Mouse (Mus musculus): ENCODE measurements around the gene Trmt44. TPM values are rescaled to one million over a fixed set of nuclear protein-coding genes. Genes with fewer than 3 reads are reported as not detected.

The Trmt44 gene
- polyA plus RNA-seq, 1 experiment from 2014 or later: 7.3 TPM

DNA sequence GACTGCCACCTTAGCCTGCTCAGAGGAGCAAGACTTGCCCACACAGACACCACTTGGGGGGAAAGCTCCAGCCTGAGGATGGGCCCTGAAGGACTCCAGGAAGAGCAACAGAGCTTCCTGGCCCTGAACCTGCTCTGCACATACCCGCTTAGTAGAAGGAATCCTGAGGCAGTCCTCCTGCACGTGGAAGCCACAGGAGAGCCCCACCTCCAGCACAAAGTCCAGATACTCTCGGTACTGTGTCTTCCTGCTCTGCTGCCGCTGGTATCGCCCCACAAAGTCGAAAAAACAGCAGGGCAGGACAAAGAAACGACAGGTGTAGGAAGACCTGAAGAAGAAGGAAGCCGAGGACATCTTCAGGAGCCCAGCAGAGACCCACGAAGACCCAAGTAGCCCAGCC is 9.7 kb downstream of the Trmt44 start:
- Histone ChIP-seq H3K4me1 (ENCODE audit: control insufficient read depth, insufficient read depth, low read length) (no peaks in the 10 kb centered on the region), H3K9ac (replicated peaks; ENCODE audit: low read length) (no peak overlapping the region), H3K36me3 (ENCODE audit: control insufficient read depth, insufficient read depth, low read length) (peaks cover 91% of the 10 kb centered on the region), H3K4me3 (replicated peaks; ENCODE audit: low read depth, low read length) (no peak overlapping the region), H3K27ac (replicated peaks; ENCODE audit: low read depth, low read length) (no peak overlapping the region), H3K4me2 (ENCODE audit: low read length) (no peak overlapping the region), H3K27me3 (ENCODE audit: control insufficient read depth, insufficient read depth, low read length) (no peaks in the 10 kb centered on the region), H3K9me3 (ENCODE audit: control insufficient read depth, low read length) (no peaks in the 10 kb centered on the region)
- no peak for DNase-seq
- ATAC-seq (ENCODE audit: low FRiP score, low TSS enrichment): no peak
- WGBS: 92% methylated on average over 9 of the region's 9 CpGs

GRCm38 (mm10) chr5:35563449-35563848 is 11.4 kb downstream of the Trmt44 start:
- H3K4me1 ChIP-seq (ENCODE audit: control insufficient read depth, insufficient read depth, low read length): no peaks in the 10 kb centered on the region
- H3K4me3 ChIP-seq (replicated peaks; ENCODE audit: low read depth, low read length): no peak overlapping the region
- no peak for ATAC-seq (ENCODE audit: low FRiP score, low TSS enrichment)
- H3K9ac ChIP-seq (replicated peaks; ENCODE audit: low read length): no peak overlapping the region
- H3K9me3 ChIP-seq (ENCODE audit: control insufficient read depth, low read length): no peaks in the 10 kb centered on the region
- H3K36me3 ChIP-seq (ENCODE audit: control insufficient read depth, insufficient read depth, low read length): peaks cover 89% of the 10 kb centered on the region
- peak; percentile 80 for DNase-seq
- no peaks in the 10 kb centered on the region for H3K27me3 ChIP-seq (ENCODE audit: control insufficient read depth, insufficient read depth, low read length)
- 0% methylated on average over 1 of the region's 1 CpGs for WGBS
- no peak overlapping the region for H3K27ac ChIP-seq (replicated peaks; ENCODE audit: low read depth, low read length)
- no peak overlapping the region for H3K4me2 ChIP-seq (ENCODE audit: low read length)

GRCm38 (mm10) chr5:35562616-35563015 is 12.3 kb downstream of the Trmt44 start:
- Histone ChIP-seq H3K4me3 (replicated peaks; ENCODE audit: low read depth, low read length) (no peak overlapping the region), H3K27me3 (ENCODE audit: control insufficient read depth, insufficient read depth, low read length) (no peaks in the 10 kb centered on the region), H3K36me3 (ENCODE audit: control insufficient read depth, insufficient read depth, low read length) (peaks cover 86% of the 10 kb centered on the region), H3K4me2 (ENCODE audit: low read length) (no peak overlapping the region), H3K9me3 (ENCODE audit: control insufficient read depth, low read length) (no peaks in the 10 kb centered on the region), H3K4me1 (ENCODE audit: control insufficient read depth, insufficient read depth, low read length) (no peaks in the 10 kb centered on the region), H3K27ac (replicated peaks; ENCODE audit: low read depth, low read length) (no peak overlapping the region), H3K9ac (replicated peaks; ENCODE audit: low read length) (no peak overlapping the region)
- ATAC-seq (ENCODE audit: low FRiP score, low TSS enrichment) (no peak), DNase-seq (no peak)
- 96% methylated on average over 2 of the region's 2 CpGs for WGBS

GRCm38 (mm10) chr5:35559447-35559846 is 15.4 kb downstream of the Trmt44 start:
- Histone ChIP-seq H3K4me2 (ENCODE audit: low read length) (no peak overlapping the region), H3K27ac (replicated peaks; ENCODE audit: low read depth, low read length) (no peak overlapping the region), H3K36me3 (ENCODE audit: control insufficient read depth, insufficient read depth, low read length) (peaks cover 81% of the 10 kb centered on the region), H3K9me3 (ENCODE audit: control insufficient read depth, low read length) (no peaks in the 10 kb centered on the region), H3K4me1 (ENCODE audit: control insufficient read depth, insufficient read depth, low read length) (no peaks in the 10 kb centered on the region), H3K27me3 (ENCODE audit: control insufficient read depth, insufficient read depth, low read length) (no peaks in the 10 kb centered on the region), H3K4me3 (replicated peaks; ENCODE audit: low read depth, low read length) (no peak overlapping the region), H3K9ac (replicated peaks; ENCODE audit: low read length) (no peak overlapping the region)
- 91% methylated on average over 8 of the region's 8 CpGs for WGBS
- ATAC-seq (ENCODE audit: low FRiP score, low TSS enrichment): no peak
- no peak for DNase-seq

DNA sequence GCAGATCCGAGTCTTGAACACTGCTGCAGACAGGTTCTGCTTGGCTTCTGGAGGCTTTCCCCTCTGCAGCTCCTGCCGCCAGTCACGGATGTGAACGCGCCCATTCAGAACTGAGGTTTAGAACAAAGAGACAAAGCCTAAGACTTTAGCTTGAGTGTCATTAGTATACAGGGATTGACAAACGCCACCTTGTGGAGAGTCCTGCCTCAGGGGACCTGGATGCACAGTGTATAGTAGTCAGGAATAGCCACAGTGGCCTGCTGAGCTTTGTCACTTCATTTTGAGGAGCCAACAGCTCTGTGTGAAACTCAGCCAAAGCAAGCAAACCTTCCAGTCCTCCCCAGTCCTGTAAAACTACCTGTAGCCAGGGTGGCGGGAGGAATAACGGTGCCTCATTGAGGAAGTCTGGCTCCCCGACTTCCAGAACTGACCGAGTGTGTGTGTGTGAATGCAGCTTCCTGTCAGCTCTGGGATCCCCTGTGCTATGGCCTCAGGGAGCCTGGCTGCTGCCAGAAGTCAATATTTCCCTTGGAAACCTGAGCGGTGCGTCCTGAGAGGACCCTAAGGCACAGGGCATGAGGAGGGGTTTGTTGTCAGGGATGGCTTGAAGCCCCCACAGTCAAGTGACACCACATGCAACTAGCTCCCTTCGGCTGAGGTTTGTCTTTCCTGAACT is 16.8 kb downstream of the Trmt44 start:
- DNase-seq (peak; percentile 55), ATAC-seq (ENCODE audit: low FRiP score, low TSS enrichment) (no peak)
- Histone ChIP-seq H3K4me1 (ENCODE audit: control insufficient read depth, insufficient read depth, low read length) (no peaks in the 10 kb centered on the region), H3K36me3 (ENCODE audit: control insufficient read depth, insufficient read depth, low read length) (peaks cover 67% of the 10 kb centered on the region), H3K9ac (replicated peaks; ENCODE audit: low read length) (no peak overlapping the region), H3K27ac (replicated peaks; ENCODE audit: low read depth, low read length) (no peak overlapping the region), H3K4me2 (ENCODE audit: low read length) (no peak overlapping the region), H3K9me3 (ENCODE audit: control insufficient read depth, low read length) (no peaks in the 10 kb centered on the region), H3K4me3 (replicated peaks; ENCODE audit: low read depth, low read length) (no peak overlapping the region), H3K27me3 (ENCODE audit: control insufficient read depth, insufficient read depth, low read length) (no peaks in the 10 kb centered on the region)
- WGBS: 58% methylated on average over 13 of the region's 13 CpGs

- Histone ChIP-seq H3K4me3 (replicated peaks; ENCODE audit: low read depth, low read length) (no peak overlapping the region), H3K27me3 (ENCODE audit: control insufficient read depth, insufficient read depth, low read length) (no peaks in the 10 kb centered on the region), H3K9ac (replicated peaks; ENCODE audit: low read length) (no peak overlapping the region), H3K36me3 (ENCODE audit: control insufficient read depth, insufficient read depth, low read length) (peaks cover 50% of the 10 kb centered on the region), H3K4me1 (ENCODE audit: control insufficient read depth, insufficient read depth, low read length) (no peaks in the 10 kb centered on the region), H3K9me3 (ENCODE audit: control insufficient read depth, low read length) (no peaks in the 10 kb centered on the region), H3K27ac (replicated peaks; ENCODE audit: low read depth, low read length) (no peak overlapping the region), H3K4me2 (ENCODE audit: low read length) (no peak overlapping the region)
- DNase-seq (no peak), ATAC-seq (ENCODE audit: low FRiP score, low TSS enrichment) (no peak)
- WGBS: 87% methylated on average over 7 of the region's 7 CpGs
These were observed 18.5 kb downstream of the Trmt44 start for GRCm38 (mm10) chr5:35556393-35556792.

- H3K4me2 ChIP-seq (ENCODE audit: low read length): no peak overlapping the region
- 85% methylated on average over 4 of the region's 4 CpGs for WGBS
- DNase-seq (no peak), ATAC-seq (ENCODE audit: low FRiP score, low TSS enrichment) (no peak)
- H3K27me3 ChIP-seq (ENCODE audit: control insufficient read depth, insufficient read depth, low read length): no peaks in the 10 kb centered on the region
- no peak overlapping the region for H3K27ac ChIP-seq (replicated peaks; ENCODE audit: low read depth, low read length)
- no peak overlapping the region for H3K9ac ChIP-seq (replicated peaks; ENCODE audit: low read length)
- no peaks in the 10 kb centered on the region for H3K4me1 ChIP-seq (ENCODE audit: control insufficient read depth, insufficient read depth, low read length)
- no peak overlapping the region for H3K4me3 ChIP-seq (replicated peaks; ENCODE audit: low read depth, low read length)
- peaks cover 24% of the 10 kb centered on the region for H3K36me3 ChIP-seq (ENCODE audit: control insufficient read depth, insufficient read depth, low read length)
- H3K9me3 ChIP-seq (ENCODE audit: control insufficient read depth, low read length): no peaks in the 10 kb centered on the region
These were observed 21.9 kb downstream of the Trmt44 start for GRCm38 (mm10) chr5:35552838-35553539.

GRCm38 (mm10) chr5:35551855-35552837 is 22.7 kb downstream of the Trmt44 start:
- Histone ChIP-seq H3K4me1 (ENCODE audit: control insufficient read depth, insufficient read depth, low read length) (no peaks in the 10 kb centered on the region), H3K27ac (replicated peaks; ENCODE audit: low read depth, low read length) (no peak overlapping the region), H3K9me3 (ENCODE audit: control insufficient read depth, low read length) (no peaks in the 10 kb centered on the region), H3K36me3 (ENCODE audit: control insufficient read depth, insufficient read depth, low read length) (peaks cover 19% of the 10 kb centered on the region), H3K27me3 (ENCODE audit: control insufficient read depth, insufficient read depth, low read length) (no peaks in the 10 kb centered on the region), H3K4me3 (replicated peaks; ENCODE audit: low read depth, low read length) (no peak overlapping the region), H3K4me2 (ENCODE audit: low read length) (no peak overlapping the region), H3K9ac (replicated peaks; ENCODE audit: low read length) (no peak overlapping the region)
- ATAC-seq (ENCODE audit: low FRiP score, low TSS enrichment) (no peak), DNase-seq (no peak)
- 52% methylated on average over 7 of the region's 7 CpGs for WGBS
